Mouse (Mus musculus) stomach, postnatal 0 days (tissue): Measurements from ENCODE around the gene Gm10073. TPM values are rescaled to one million over a fixed set of nuclear protein-coding genes. Genes with fewer than 3 reads are reported as not detected.
"Not testable (repeated sequence)": the region's sequence is repeated elsewhere in the genome, so short reads cannot be mapped to it uniquely, and the experiment has no call there.

Source experiments
- ATAC-seq: fragments of 200-750 bp; cut with Nextera tagmentation; 2 replicates; pipeline ENCODE4 v1.8.0; 2017; ENCODE audit not compliant: low FRiP score, low TSS enrichment
- DNase-seq: peaks from one replicate; pipeline ENCODE4 v3.0.0-alpha.2; 2016; ENCODE audit warnings: low spot score
- H3K27ac ChIP-seq: fragments of 300-500 bp; sonication (generic); replicated peaks from 2 replicates; pipeline ENCODE4 v1.5.1; 2014; ENCODE audit warnings: mild to moderate bottlenecking, control low read depth
- H3K27me3 ChIP-seq: fragments of 300-500 bp; sonication (generic); 2 replicates; pipeline ENCODE4 v1.6.1; 2014; ENCODE audit warnings: low read length; ENCODE audit not compliant: control insufficient read depth, insufficient read depth
- H3K36me3 ChIP-seq: fragments of 300-500 bp; sonication (generic); 2 replicates; pipeline ENCODE4 v1.6.1; 2014; ENCODE audit warnings: low read length, mixed read lengths; ENCODE audit not compliant: control insufficient read depth, insufficient read depth
- H3K4me1 ChIP-seq: fragments of 300-500 bp; sonication (generic); replicated peaks from 2 replicates; pipeline ENCODE4 v1.6.1; 2014; ENCODE audit warnings: antibody characterized with exemption; ENCODE audit not compliant: control insufficient read depth, insufficient read depth
- H3K4me2 ChIP-seq: fragments of 300-500 bp; sonication (generic); replicated peaks from 2 replicates; pipeline ENCODE4 v1.6.1; 2014; ENCODE audit warnings: low read depth, mild to moderate bottlenecking, control low read depth, moderate library complexity
- H3K4me3 ChIP-seq: fragments of 300-500 bp; sonication (generic); 2 replicates; pipeline ENCODE4 v1.5.1; 2014; ENCODE audit warnings: low read depth, low read length, control low read depth
- H3K9ac ChIP-seq: fragments of 300-500 bp; sonication (generic); 2 replicates; pipeline ENCODE4 v1.6.1; 2014; ENCODE audit warnings: mild to moderate bottlenecking, low read length, control low read depth, mixed read lengths
- H3K9me3 ChIP-seq: fragments of 300-500 bp; sonication (generic); 2 replicates; pipeline ENCODE4 v1.6.1; 2016; ENCODE audit warnings: low read length; ENCODE audit not compliant: control insufficient read depth
- CTCF ChIP-seq: IDR thresholded peaks from 2 replicates; pipeline ENCODE4 v1.5.1; 2016; ENCODE audit warnings: antibody characterized with exemption, low read depth, mild to moderate bottlenecking, moderate library complexity
- EP300 ChIP-seq: optimal IDR thresholded peaks from 2 replicates; pipeline ENCODE3; 2016; ENCODE audit warnings: antibody characterized with exemption
- WGBS: fragments of 180-500 bp; shearing (Covaris S2); extraction: QIAGEN DNeasy Blood & Tissue Kit; methylation state at CpG from one replicate; pipeline ENCODE4 v1.1.7; 2014; 5-methylcytosine and 5-hydroxymethylcytosine counted together
- polyA plus RNA-seq: library from polyadenylated mRNA; unstranded; fragments of >200 nt; fragmentation: Nextera tagmentation; extraction: Ambion mirVana; gene quantifications from 2 replicates; pipeline ENCODE4 v1.2.1, GENCODE M21; 2015

The Gm10073 gene
- polyA plus RNA-seq, 1 experiment from 2014 or later: 14.2 TPM

DNA sequence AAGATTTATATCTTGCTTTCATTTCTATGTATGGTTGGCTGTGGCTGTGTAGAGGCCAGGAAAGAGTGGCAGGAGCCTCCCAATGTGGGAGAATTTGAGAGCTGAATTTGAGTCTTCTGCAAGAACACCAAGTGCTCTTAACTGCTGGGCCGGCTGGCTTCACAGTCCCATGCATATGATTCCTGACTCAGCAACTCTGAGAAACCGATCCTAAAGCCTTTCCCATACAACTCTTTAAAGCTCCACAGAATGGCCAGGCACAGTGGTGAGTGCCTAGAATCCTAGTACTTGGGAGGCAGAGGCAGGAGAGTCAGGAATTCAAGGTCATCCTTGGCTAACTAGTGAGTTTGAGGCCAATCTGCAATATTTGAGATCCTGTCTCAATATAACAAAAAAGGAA, 6.2 kb upstream of the Gm10073 start:
- 68% methylated on average over 2 of the region's 2 CpGs for WGBS
- TF ChIP-seq CTCF (no peak), EP300 (no peak)
- no peak for ATAC-seq

GRCm38 (mm10) chr8:106576849-106577555, 3.7 kb upstream of the Gm10073 start:
- ATAC-seq (peak; percentile 75), DNase-seq (peak; percentile 57)
- no peaks in the 10 kb centered on the region for H3K9me3 ChIP-seq
- no peaks in the 10 kb centered on the region for H3K36me3 ChIP-seq
- no peak overlapping the region for H3K4me3 ChIP-seq
- peak overlapping the region; percentile 71 for H3K27ac ChIP-seq
- no peak overlapping the region for H3K4me2 ChIP-seq
- 15% methylated on average over 6 of the region's 6 CpGs for WGBS
- TF ChIP-seq EP300 (no peak), CTCF (no peak)
- H3K9ac ChIP-seq: no peak overlapping the region
- H3K27me3 ChIP-seq: no peaks in the 10 kb centered on the region
- H3K4me1 ChIP-seq: no peaks in the 10 kb centered on the region; the same call in 1 of the 2 replicates

More for the DNA sequence above, 6.2 kb upstream of the Gm10073 start:
- Histone ChIP-seq H3K9me3 (no peaks in the 10 kb centered on the region), H3K4me1 (no peaks in the 10 kb centered on the region; the same call in 1 of the 2 replicates), H3K27ac (no peak overlapping the region), H3K4me3 (no peak overlapping the region), H3K9ac (no peak overlapping the region), H3K36me3 (no peaks in the 10 kb centered on the region), H3K27me3 (no peaks in the 10 kb centered on the region), H3K4me2 (no peak overlapping the region)
- DNase-seq: no peak

GRCm38 (mm10) chr8:106574283-106574682, 1.0 kb upstream of the Gm10073 start:
- no peak overlapping the region for H3K4me3 ChIP-seq
- H3K9me3 ChIP-seq: no peaks in the 10 kb centered on the region
- TF ChIP-seq CTCF (no peak), EP300 (no peak)
- no peaks in the 10 kb centered on the region for H3K27me3 ChIP-seq
- no peaks in the 10 kb centered on the region; the same call in 1 of the 2 replicates for H3K4me1 ChIP-seq
- H3K27ac ChIP-seq: no peak overlapping the region
- H3K4me2 ChIP-seq: no peak overlapping the region
- 80% methylated on average over 4 of the region's 4 CpGs for WGBS
- no peak overlapping the region for H3K9ac ChIP-seq
- DNase-seq (no peak), ATAC-seq (no peak)
- H3K36me3 ChIP-seq: no peaks in the 10 kb centered on the region

DNA sequence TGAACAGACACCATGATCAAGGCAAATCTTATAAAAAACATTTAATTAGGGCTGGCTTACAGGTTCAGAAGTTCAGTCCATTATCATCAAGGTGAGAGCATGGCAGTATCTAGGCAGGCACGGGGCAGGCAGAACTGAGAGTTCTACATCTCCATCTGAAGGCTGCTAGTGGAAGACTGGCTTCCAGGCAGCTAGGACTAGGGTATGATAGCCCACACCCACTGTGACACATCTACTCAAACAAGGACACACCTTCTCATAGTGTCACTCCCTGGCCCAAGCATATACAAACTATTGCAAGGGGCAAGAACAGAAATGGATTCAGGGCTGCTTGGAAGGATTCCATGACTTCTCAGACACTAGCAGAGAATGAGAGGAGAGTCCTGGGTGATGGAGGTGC, 1.1 kb downstream of the Gm10073 start:
- H3K4me1 ChIP-seq, H3K27me3 ChIP-seq, H3K9ac ChIP-seq, H3K4me3 ChIP-seq, DNase-seq, H3K4me2 ChIP-seq, H3K36me3 ChIP-seq, H3K9me3 ChIP-seq: not testable (repeated sequence)
- WGBS: 33% methylated on average over 1 of the region's 1 CpGs
- peak; percentile 27 for TF ChIP-seq EP300
- H3K27ac ChIP-seq: peak overlapping the region; percentile 65
- peak; percentile 69 for ATAC-seq

- Histone ChIP-seq H3K9me3 (no peaks in the 10 kb centered on the region), H3K4me3 (no peak overlapping the region)
- WGBS: 59% methylated on average over 5 of the region's 5 CpGs
Observed at GRCm38 (mm10) chr8:106571551-106572172, 1.6 kb downstream of the Gm10073 start.

DNA sequence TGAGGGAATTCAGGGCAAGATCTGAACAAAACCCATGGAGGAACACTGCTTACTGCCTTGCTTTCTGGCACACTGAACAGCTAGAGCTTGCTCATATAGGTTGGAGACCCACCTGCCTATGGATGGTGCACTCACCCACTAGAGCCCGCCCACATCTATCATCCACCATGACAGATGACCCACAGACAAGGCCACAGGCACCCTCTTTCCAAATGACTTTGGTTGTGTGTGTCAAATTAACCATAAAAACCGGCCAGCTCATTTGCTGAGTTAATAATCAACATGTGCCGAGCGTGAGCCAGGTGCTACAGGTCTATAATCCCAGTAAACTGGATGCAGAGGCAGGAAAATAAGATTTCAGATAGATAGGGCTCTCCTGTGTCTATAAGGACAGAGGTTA, 2.9 kb downstream of the Gm10073 start:
- Histone ChIP-seq H3K36me3 (no peaks in the 10 kb centered on the region), H3K9ac (no peak overlapping the region), H3K4me1 (no peaks in the 10 kb centered on the region), H3K27me3 (no peaks in the 10 kb centered on the region), H3K27ac (no peak overlapping the region; the same call in 1 of the 2 replicates), H3K4me3 (no peak overlapping the region), H3K9me3 (no peaks in the 10 kb centered on the region), H3K4me2 (no peak overlapping the region)
- no peak for TF ChIP-seq CTCF
- TF ChIP-seq EP300: no peak
- DNase-seq (no peak), ATAC-seq (0 out of 2 replicates have a peak, but pooled peaks have one; percentile 27)
- 73% methylated on average over 4 of the region's 4 CpGs for WGBS

More at GRCm38 (mm10) chr8:106571551-106572172, 1.6 kb downstream of the Gm10073 start:
- H3K36me3 ChIP-seq: no peaks in the 10 kb centered on the region
- H3K27me3 ChIP-seq: no peaks in the 10 kb centered on the region
- H3K4me1 ChIP-seq: no peaks in the 10 kb centered on the region
- TF ChIP-seq CTCF (no peak), EP300 (no peak)
- DNase-seq: peak; percentile 55
- H3K9ac ChIP-seq: no peak overlapping the region
- peak; percentile 66; the same call in 1 of the 2 replicates for ATAC-seq
- H3K27ac ChIP-seq: peak overlapping the region; percentile 65
- no peak overlapping the region for H3K4me2 ChIP-seq
